Comparison of ENCODE assay signal across 29 mouse cellular contexts in genomic region chr3:154339649-154340260, GRCm38 (mm10). TPM values are rescaled to one million over a fixed set of nuclear protein-coding genes. Genes with fewer than 3 reads are reported as not detected.
DNase-seq lines count a peak whose midpoint lies in the region; ATAC-seq and TF ChIP-seq lines count a peak whose summit lies in the region.
"Had no signal": no experiment of that assay in that cellular context is flagged by ENCODE, and none has a peak within 500 bp of the region (broad histone marks: within the 10 kb centered on the region; RNA-seq: fewer than 3 reads in every experiment).

No protein-coding gene starts in this region.

- no peak overlapping the region for H3K27ac ChIP-seq in midbrain, postnatal 0 days (ENCODE audit: low read depth, low read length)
- H3K27ac ChIP-seq: forebrain, embryonic 13.5 days; heart, adult 2 months; kidney, embryonic 15.5 days; stomach, postnatal 0 days had no signal

- H3K4me1 ChIP-seq in midbrain, postnatal 0 days (ENCODE audit: insufficient read depth, low read length) = no peaks in the 10 kb centered on the region
- H3K4me1 ChIP-seq: forebrain, embryonic 13.5 days; kidney, embryonic 15.5 days had no signal

- peak; percentile 41 for DNase-seq in heart, adult 11 months
- DNase-seq in heart, postnatal 25 days (ENCODE audit: low spot score) = no peak
- DNase-seq in testis, postnatal 14 days (ENCODE audit: low spot score) = peak; percentile 40
- no peak for DNase-seq in testis, postnatal 10 days (ENCODE audit: low spot score)
- no peak for DNase-seq in midbrain, postnatal 0 days (ENCODE audit: low spot score)
- no peak for DNase-seq in layer of hippocampus, postnatal 25 days (ENCODE audit: extremely low spot score in 1 of 2, low spot score in 1 of 2)
- DNase-seq in natural killer cell, adult 2 months (ENCODE audit: low spot score in 2 of 2) = no peak
- DNase-seq: adrenal gland, postnatal 25 days; cerebellum, adult 11 months; cerebellum, postnatal 10 days; gastrocnemius, postnatal 14 days; heart, adult 2 months; heart, postnatal 4 days; kidney, postnatal 4 days; liver; lung, postnatal 14 days; right cerebral cortex, adult 18-20 months; thymus, postnatal 14 days had no signal

- intact Hi-C loops in heart, postnatal 25 days (cut with DNase I) = no loop called here

- ATAC-seq in midbrain, postnatal 0 days (ENCODE audit: low FRiP score) = no peak
- ATAC-seq: CD4-positive, CD25-positive, alpha-beta regulatory T cell, adult 4 months; forebrain, embryonic 13.5 days; intestine, embryonic 16.5 days; Patski had no signal

- TF ChIP-seq CTCF in midbrain, postnatal 0 days (IDR thresholded peaks at IDR 0.05) = no peak

- no peak overlapping the region for H3K4me3 ChIP-seq in midbrain, postnatal 0 days (ENCODE audit: low read depth, low read length)
- H3K4me3 ChIP-seq: erythroblast, embryonic 14.5 days; forebrain, embryonic 13.5 days; heart, adult 2 months; kidney, embryonic 15.5 days had no signal

- peak overlapping the region; percentile 6; the same call in 1 of the 2 replicates for H3K4me2 ChIP-seq in midbrain, postnatal 0 days (ENCODE audit: low read depth, low read length, poor library complexity, severe bottlenecking)
- H3K4me2 ChIP-seq: forebrain, embryonic 13.5 days; kidney, embryonic 15.5 days had no signal

- no peak overlapping the region for H3K9ac ChIP-seq in midbrain, postnatal 0 days (replicated peaks; ENCODE audit: low read length, poor library complexity, severe bottlenecking)
- H3K9ac ChIP-seq: forebrain, embryonic 13.5 days; kidney, embryonic 15.5 days had no signal

- H3K9me3 ChIP-seq in midbrain, postnatal 0 days (ENCODE audit: low read length) = no peaks in the 10 kb centered on the region
- H3K9me3 ChIP-seq: forebrain, embryonic 13.5 days; kidney, embryonic 15.5 days had no signal

- H3K27me3 ChIP-seq in midbrain, postnatal 0 days (ENCODE audit: insufficient read depth, low read length) = peaks cover 18% of the 10 kb centered on the region

- H3K36me3 ChIP-seq in midbrain, postnatal 0 days (ENCODE audit: insufficient read depth, low read length) = no peaks in the 10 kb centered on the region
- H3K36me3 ChIP-seq: kidney, embryonic 15.5 days had no signal

- 52% methylated on average over 17 of the region's 17 CpGs for WGBS in midbrain, postnatal 0 days

RNA-seq across cellular contexts. Expression of gene Lhx8, which starts 9.3 kb away (rescaled TPM):
- not detected for total RNA-seq in heart, postnatal 25 days (2021)
- 0.49 TPM in 1 of 2 replicates, not detected in the other for total RNA-seq in midbrain, postnatal 0 days (2014; rRNA removed)
- polyA plus RNA-seq in midbrain, postnatal 0 days (2015; fragmentation: Nextera tagmentation; extraction: Ambion mirVana) = 0.58 and 1.0 TPM in 2 replicates
- total RNA-seq in layer of hippocampus, postnatal 25 days (2021) = not detected
- total RNA-seq: adrenal gland, postnatal 25 days; ES-E14; heart, adult 2 months; heart, postnatal 4 days; layer of hippocampus, postnatal 14 days; megakaryocyte, adult 5-6 weeks had no signal
- polyA plus RNA-seq: CD4-positive, CD25-positive, alpha-beta regulatory T cell, adult 4 months; erythroblast, embryonic 14.5 days; intestine, embryonic 16.5 days; kidney, embryonic 15.5 days; liver, embryonic 16.5 days; Patski; stomach, postnatal 0 days had no signal

Comparison
In these comparisons a context has a peak if more than half of its experiments do, and no peak if none do; other contexts are left out.
1. DNase-seq: peak in heart, adult 11 months (single experiment) and testis, postnatal 14 days (single experiment); none in heart, postnatal 25 days (single experiment), testis, postnatal 10 days (single experiment), midbrain, postnatal 0 days (single experiment), layer of hippocampus, postnatal 25 days (0 of 2) and natural killer cell, adult 2 months (0 of 2).